Mouse (Mus musculus): ENCODE measurements around the gene Ppp3ca. TPM values are rescaled to one million over a fixed set of nuclear protein-coding genes. Genes with fewer than 3 reads are reported as not detected.

Ppp3ca gene
- polyA plus RNA-seq, 1 experiment from 2014 or later: 119 TPM

DNA sequence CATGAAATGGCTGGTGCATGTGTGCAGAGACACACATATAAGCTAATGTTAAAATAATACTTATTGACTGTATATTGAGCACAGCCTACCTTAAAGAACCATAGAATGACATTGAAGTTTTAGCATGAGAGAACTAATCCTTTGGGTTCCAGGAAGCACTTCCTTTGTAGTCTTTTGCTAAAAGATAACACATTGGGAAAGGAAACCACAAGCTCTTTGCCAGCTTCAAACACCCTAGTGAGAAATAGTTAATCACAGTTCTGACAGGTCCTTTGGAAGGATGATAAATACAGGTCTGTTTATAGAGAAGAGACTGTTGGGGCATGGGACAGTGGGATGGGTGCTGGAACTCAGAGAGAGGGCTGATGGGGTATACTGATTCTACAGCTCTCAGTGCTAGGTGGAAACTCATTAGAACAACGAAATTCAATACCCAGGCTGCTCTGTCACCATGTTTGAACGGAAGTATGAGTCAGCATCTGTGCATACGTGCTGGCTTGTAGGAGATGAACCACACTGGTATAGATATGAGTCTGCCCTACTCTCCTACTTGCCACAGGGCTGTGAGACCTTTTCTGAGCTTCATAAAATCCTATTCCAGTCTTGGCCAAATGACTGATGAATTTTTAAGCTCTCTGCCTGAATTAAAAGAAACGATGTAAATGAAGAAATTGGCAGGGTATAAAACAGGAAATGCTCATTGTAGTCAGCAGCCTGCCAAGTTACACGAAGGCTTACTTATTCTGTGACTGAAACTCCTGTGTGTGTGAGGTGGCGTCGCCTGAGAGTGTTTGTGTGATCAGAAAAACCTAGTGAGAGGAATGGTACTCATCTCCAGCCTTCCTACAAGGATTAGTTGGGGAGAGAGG is 271.0 kb downstream of the Ppp3ca start:
- no peak overlapping the region for H3K4me2 ChIP-seq
- H3K27ac ChIP-seq: peak overlapping the region; percentile 0; the same call in 1 of the 2 replicates
- H3K4me3 ChIP-seq (replicated peaks): no peak overlapping the region
- no peak overlapping the region for H3K9ac ChIP-seq (replicated peaks)
- H3K36me3 ChIP-seq: peaks cover 9% of the 10 kb centered on the region; the same call in 1 of the 2 replicates
- ATAC-seq (ENCODE audit: insufficient number of reproducible peaks, insufficient read depth, low FRiP score, low TSS enrichment, low read depth): no peak
- 80% methylated on average over 7 of the region's 7 CpGs for WGBS
- no peaks in the 10 kb centered on the region for H3K9me3 ChIP-seq
- peaks cover 13% of the 10 kb centered on the region for H3K4me1 ChIP-seq (replicated peaks)
- H3K27me3 ChIP-seq: no peaks in the 10 kb centered on the region

- 83% methylated on average over 3 of the region's 3 CpGs for WGBS
- no peaks in the 10 kb centered on the region for H3K9me3 ChIP-seq
- H3K4me2 ChIP-seq: no peak overlapping the region
- H3K9ac ChIP-seq (replicated peaks): no peak overlapping the region
- peak overlapping the region; percentile 0; the same call in 1 of the 2 replicates for H3K27ac ChIP-seq
- H3K36me3 ChIP-seq: peaks cover 8% of the 10 kb centered on the region; the same call in 1 of the 2 replicates
- no peaks in the 10 kb centered on the region for H3K27me3 ChIP-seq
- no peak for ATAC-seq (ENCODE audit: insufficient number of reproducible peaks, insufficient read depth, low FRiP score, low TSS enrichment, low read depth)
- H3K4me1 ChIP-seq (replicated peaks): peaks cover 13% of the 10 kb centered on the region
- H3K4me3 ChIP-seq (replicated peaks): no peak overlapping the region
These were observed 271.6 kb downstream of the Ppp3ca start for GRCm38 (mm10) chr3:136941602-136941926.

GRCm38 (mm10) chr3:136945550-136945949 is 275.6 kb downstream of the Ppp3ca start:
- peaks cover 13% of the 10 kb centered on the region for H3K4me1 ChIP-seq (replicated peaks)
- H3K9me3 ChIP-seq: no peaks in the 10 kb centered on the region
- no peaks in the 10 kb centered on the region for H3K36me3 ChIP-seq
- no peak overlapping the region for H3K4me2 ChIP-seq
- 79% methylated on average over 4 of the region's 4 CpGs for WGBS
- H3K4me3 ChIP-seq (replicated peaks): no peak overlapping the region
- no peak overlapping the region for H3K27ac ChIP-seq
- H3K9ac ChIP-seq (replicated peaks): no peak overlapping the region
- no peaks in the 10 kb centered on the region for H3K27me3 ChIP-seq
- ATAC-seq (ENCODE audit: insufficient number of reproducible peaks, insufficient read depth, low FRiP score, low TSS enrichment, low read depth): no peak

- ATAC-seq (ENCODE audit: insufficient number of reproducible peaks, insufficient read depth, low FRiP score, low TSS enrichment, low read depth): no peak
- Histone ChIP-seq H3K4me3 (replicated peaks) (no peak overlapping the region), H3K36me3 (no peaks in the 10 kb centered on the region), H3K27ac (no peak overlapping the region), H3K4me2 (no peak overlapping the region), H3K9me3 (no peaks in the 10 kb centered on the region), H3K4me1 (replicated peaks) (peaks cover 5% of the 10 kb centered on the region), H3K9ac (replicated peaks) (no peak overlapping the region), H3K27me3 (no peaks in the 10 kb centered on the region)
- 64% methylated on average over 2 of the region's 2 CpGs for WGBS
These were observed 276.7 kb downstream of the Ppp3ca start for GRCm38 (mm10) chr3:136946662-136947061.

DNA sequence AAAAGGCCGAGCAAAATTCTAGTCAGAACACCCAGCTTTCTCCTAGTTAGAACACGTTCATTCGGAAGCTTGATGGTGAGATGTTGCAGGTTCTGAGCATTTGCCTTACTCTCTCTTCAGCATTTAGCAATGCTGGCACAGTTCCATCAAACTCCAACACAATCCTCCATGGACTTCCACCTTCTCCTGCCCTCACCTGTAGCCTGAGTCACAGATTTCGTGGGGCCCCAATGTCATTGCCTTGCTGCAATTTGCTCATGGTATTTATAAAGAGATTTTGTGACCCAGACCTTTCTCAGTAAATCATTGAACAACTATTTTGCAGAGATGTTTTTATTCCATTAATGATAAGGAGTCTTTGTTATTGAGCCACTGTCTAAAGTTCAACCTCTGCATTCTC is 278.2 kb downstream of the Ppp3ca start:
- Histone ChIP-seq H3K9ac (replicated peaks) (no peak overlapping the region), H3K9me3 (no peaks in the 10 kb centered on the region), H3K36me3 (no peaks in the 10 kb centered on the region), H3K4me3 (replicated peaks) (no peak overlapping the region), H3K27me3 (no peaks in the 10 kb centered on the region), H3K4me2 (no peak overlapping the region), H3K27ac (no peak overlapping the region), H3K4me1 (replicated peaks) (no peaks in the 10 kb centered on the region)
- 87% methylated on average over 4 of the region's 4 CpGs for WGBS
- no peak for ATAC-seq (ENCODE audit: insufficient number of reproducible peaks, insufficient read depth, low FRiP score, low TSS enrichment, low read depth)

GRCm38 (mm10) chr3:136951792-136952191 is 281.9 kb downstream of the Ppp3ca start:
- no peak for ATAC-seq (ENCODE audit: insufficient number of reproducible peaks, insufficient read depth, low FRiP score, low TSS enrichment, low read depth)

GRCm38 (mm10) chr3:136952822-136953221 is 282.9 kb downstream of the Ppp3ca start:
- H3K4me2 ChIP-seq: no peak overlapping the region
- no peaks in the 10 kb centered on the region for H3K27me3 ChIP-seq
- no peaks in the 10 kb centered on the region for H3K36me3 ChIP-seq
- H3K4me3 ChIP-seq (replicated peaks): no peak overlapping the region
- H3K9me3 ChIP-seq: no peaks in the 10 kb centered on the region
- no peak for ATAC-seq (ENCODE audit: insufficient number of reproducible peaks, insufficient read depth, low FRiP score, low TSS enrichment, low read depth)
- no peak overlapping the region for H3K27ac ChIP-seq
- no peak overlapping the region for H3K9ac ChIP-seq (replicated peaks)
- no peaks in the 10 kb centered on the region for H3K4me1 ChIP-seq (replicated peaks)
- whole genome bisulfite sequencing: 88% methylated on average over 1 of the region's 1 CpGs

More at GRCm38 (mm10) chr3:136951792-136952191, 281.9 kb downstream of the Ppp3ca start:
- Histone ChIP-seq H3K36me3 (no peaks in the 10 kb centered on the region), H3K27me3 (no peaks in the 10 kb centered on the region), H3K4me2 (no peak overlapping the region), H3K9ac (replicated peaks) (no peak overlapping the region), H3K9me3 (no peaks in the 10 kb centered on the region), H3K27ac (no peak overlapping the region), H3K4me3 (replicated peaks) (no peak overlapping the region), H3K4me1 (replicated peaks) (no peaks in the 10 kb centered on the region)
- WGBS: 82% methylated on average over 1 of the region's 1 CpGs

DNA sequence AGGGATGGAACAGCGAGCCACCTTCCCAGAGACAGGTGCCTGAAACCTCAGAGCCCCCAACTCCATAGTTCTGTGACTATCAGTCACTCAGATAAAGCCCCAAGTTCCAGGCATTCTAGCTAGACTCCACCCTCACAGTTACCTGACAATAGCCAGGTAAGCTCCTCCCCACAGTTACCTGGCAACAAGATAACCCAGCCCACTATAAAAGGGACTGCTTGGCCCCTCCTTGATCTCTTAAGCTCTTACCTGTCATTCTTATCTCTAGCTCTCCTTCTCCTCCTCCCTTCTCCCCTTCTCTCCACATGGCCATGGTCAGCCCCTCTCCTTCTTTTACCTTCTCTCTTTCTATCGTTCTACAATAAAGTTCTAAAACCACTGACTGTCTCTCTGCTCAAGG is 285.1 kb downstream of the Ppp3ca start:
- Histone ChIP-seq H3K4me2 (no peak overlapping the region), H3K9me3 (no peaks in the 10 kb centered on the region), H3K36me3 (no peaks in the 10 kb centered on the region), H3K9ac (replicated peaks) (no peak overlapping the region), H3K27ac (no peak overlapping the region), H3K4me3 (replicated peaks) (no peak overlapping the region), H3K4me1 (replicated peaks) (no peaks in the 10 kb centered on the region), H3K27me3 (no peaks in the 10 kb centered on the region)
- no peak for ATAC-seq (ENCODE audit: insufficient number of reproducible peaks, insufficient read depth, low FRiP score, low TSS enrichment, low read depth)
- WGBS: 88% methylated on average over 2 of the region's 2 CpGs

GRCm38 (mm10) chr3:136960314-136960713 is 290.4 kb downstream of the Ppp3ca start:
- ATAC-seq (ENCODE audit: insufficient number of reproducible peaks, insufficient read depth, low FRiP score, low TSS enrichment, low read depth): no peak
- Histone ChIP-seq H3K4me1 (replicated peaks) (no peaks in the 10 kb centered on the region), H3K9me3 (no peaks in the 10 kb centered on the region)

GRCm38 (mm10) chr3:136966786-136967185 is 296.9 kb downstream of the Ppp3ca start:
- Histone ChIP-seq H3K36me3 (no peaks in the 10 kb centered on the region), H3K27ac (no peak overlapping the region), H3K9me3 (no peaks in the 10 kb centered on the region), H3K4me3 (replicated peaks) (no peak overlapping the region), H3K4me1 (replicated peaks) (no peaks in the 10 kb centered on the region), H3K4me2 (no peak overlapping the region), H3K27me3 (no peaks in the 10 kb centered on the region), H3K9ac (replicated peaks) (no peak overlapping the region)
- no peak for ATAC-seq (ENCODE audit: insufficient number of reproducible peaks, insufficient read depth, low FRiP score, low TSS enrichment, low read depth)
- 88% methylated on average over 5 of the region's 5 CpGs for WGBS

More at GRCm38 (mm10) chr3:136960314-136960713, 290.4 kb downstream of the Ppp3ca start:
- Histone ChIP-seq H3K36me3 (no peaks in the 10 kb centered on the region), H3K4me3 (replicated peaks) (no peak overlapping the region), H3K27ac (no peak overlapping the region), H3K9ac (replicated peaks) (no peak overlapping the region), H3K27me3 (no peaks in the 10 kb centered on the region), H3K4me2 (no peak overlapping the region)
- WGBS: 93% methylated on average over 3 of the region's 3 CpGs

GRCm38 (mm10) chr3:136967510-136967909 is 297.6 kb downstream of the Ppp3ca start:
- H3K27ac ChIP-seq: no peak overlapping the region
- H3K4me3 ChIP-seq (replicated peaks): no peak overlapping the region
- H3K27me3 ChIP-seq: no peaks in the 10 kb centered on the region
- WGBS: 89% methylated on average over 2 of the region's 2 CpGs
- H3K4me2 ChIP-seq: no peak overlapping the region
- no peaks in the 10 kb centered on the region for H3K9me3 ChIP-seq
- H3K9ac ChIP-seq (replicated peaks): no peak overlapping the region
- no peak for ATAC-seq (ENCODE audit: insufficient number of reproducible peaks, insufficient read depth, low FRiP score, low TSS enrichment, low read depth)
- no peaks in the 10 kb centered on the region for H3K36me3 ChIP-seq
- no peaks in the 10 kb centered on the region for H3K4me1 ChIP-seq (replicated peaks)

- H3K27me3 ChIP-seq: no peaks in the 10 kb centered on the region
- H3K4me3 ChIP-seq (replicated peaks): no peak overlapping the region
- H3K9ac ChIP-seq (replicated peaks): no peak overlapping the region
- no peaks in the 10 kb centered on the region for H3K4me1 ChIP-seq (replicated peaks)
- no peak for ATAC-seq (ENCODE audit: insufficient number of reproducible peaks, insufficient read depth, low FRiP score, low TSS enrichment, low read depth)
- H3K27ac ChIP-seq: no peak overlapping the region
- 27% methylated on average over 4 of the region's 4 CpGs for WGBS
- no peak overlapping the region for H3K4me2 ChIP-seq
- H3K9me3 ChIP-seq: no peaks in the 10 kb centered on the region
- H3K36me3 ChIP-seq: no peaks in the 10 kb centered on the region
These were observed 299.9 kb downstream of the Ppp3ca start for GRCm38 (mm10) chr3:136969796-136970195.

Measured in limb, embryonic 12.5 days (tissue).